Mouse (Mus musculus): Measurements from ENCODE around the gene Col28a1.

- TF ChIP-seq EP300 (IDR thresholded peaks at IDR 0.05) (no peak), CTCF (IDR thresholded peaks at IDR 0.05) (no peak)
These were observed 146.6 kb downstream of the Col28a1 start for GRCm38 (mm10) chr6:8045825-8046224.
